Mouse (Mus musculus) c-Kit-positive CD71-negative TER-119-negative erythroid progenitor cells, embryonic 14.5 days (primary cell): Measurements from ENCODE around the gene Cntn5.

Experiments
- DNase-seq: peaks from one replicate; pipeline ENCODE4 v3.0.0-alpha.2; 2013; ENCODE audit warnings: low read depth

Cntn5 gene

DNA sequence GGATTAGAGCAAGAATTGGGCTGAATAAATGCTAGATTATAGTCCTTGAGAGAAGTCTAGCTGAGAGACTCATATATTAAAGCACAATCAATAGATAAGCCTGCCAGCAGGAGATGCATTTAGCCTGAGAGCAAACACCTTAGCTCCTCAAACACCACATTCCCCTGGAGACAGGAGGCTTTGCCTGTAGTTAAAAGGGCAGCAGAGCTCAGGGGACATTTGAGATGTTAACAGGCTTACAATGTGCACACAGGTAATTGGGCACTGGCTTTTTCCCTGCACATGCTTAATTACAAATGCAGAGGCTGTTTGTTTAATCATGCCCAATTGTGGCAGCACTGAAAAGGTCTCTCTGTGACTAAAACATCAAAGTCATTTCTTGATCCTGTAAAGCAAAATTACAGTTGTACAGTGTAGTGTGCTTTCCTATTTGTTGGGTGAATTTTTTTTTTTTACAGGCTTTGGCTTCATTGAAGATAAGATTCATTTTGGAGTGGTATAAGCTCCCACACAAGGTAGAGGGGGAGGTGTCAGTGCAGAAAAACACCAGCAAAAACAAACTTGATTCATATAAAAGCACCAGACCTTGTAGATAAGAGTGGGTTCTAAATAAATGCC, 457.2 kb downstream of the Cntn5 start:
- no peak for DNase-seq

- DNase-seq = no peak
Measured at GRCm38 (mm10) chr9:10412075-10412474, 492.5 kb downstream of the Cntn5 start.

DNA sequence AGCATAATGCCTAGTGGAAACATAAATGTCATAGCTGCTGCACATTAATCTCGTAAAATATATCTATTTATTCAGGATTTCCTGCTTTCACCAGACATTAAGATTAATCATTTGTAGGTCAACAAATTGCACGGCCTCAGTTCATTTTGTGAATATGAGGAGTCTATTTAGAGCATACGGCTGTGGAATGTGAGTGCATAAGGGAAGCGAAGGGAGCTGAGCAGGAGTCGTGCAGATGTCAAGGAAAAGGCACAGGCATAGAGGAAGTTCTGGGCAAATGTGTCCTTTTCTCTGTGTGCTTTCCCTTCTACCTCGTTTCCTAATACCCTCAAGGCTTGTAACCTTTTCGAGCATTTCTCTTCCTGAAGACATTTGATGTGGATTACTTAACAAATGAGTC, 504.5 kb downstream of the Cntn5 start:
- DNase-seq = no peak

- DNase-seq = no peak
Measured at GRCm38 (mm10) chr9:10389863-10390262, 514.7 kb downstream of the Cntn5 start.

- no peak for DNase-seq
Measured at GRCm38 (mm10) chr9:10384455-10384854, 520.1 kb downstream of the Cntn5 start.

GRCm38 (mm10) chr9:10383140-10383539, 521.4 kb downstream of the Cntn5 start:
- DNase-seq = no peak

DNA sequence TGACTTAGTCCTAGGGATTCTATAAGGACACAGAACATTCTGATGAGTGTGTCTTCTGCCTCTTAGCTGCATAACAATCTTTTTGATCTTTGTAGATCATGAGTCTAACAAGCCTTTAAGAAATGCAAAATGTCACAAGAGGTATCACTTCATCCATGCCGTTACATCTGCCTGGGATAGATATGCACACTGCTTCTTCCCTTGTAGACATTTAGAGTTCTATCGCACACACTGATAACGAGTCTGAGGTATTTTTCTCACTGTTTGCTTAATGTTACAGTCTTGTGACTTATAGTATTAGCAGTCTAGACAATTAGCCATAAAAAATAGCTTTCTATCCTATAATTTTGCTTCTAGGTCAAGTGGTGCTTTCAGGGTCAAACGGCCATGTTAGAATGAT, 522.9 kb downstream of the Cntn5 start:
- no peak for DNase-seq

- DNase-seq = no peak
Measured at GRCm38 (mm10) chr9:10376261-10376660, 528.3 kb downstream of the Cntn5 start.

DNA sequence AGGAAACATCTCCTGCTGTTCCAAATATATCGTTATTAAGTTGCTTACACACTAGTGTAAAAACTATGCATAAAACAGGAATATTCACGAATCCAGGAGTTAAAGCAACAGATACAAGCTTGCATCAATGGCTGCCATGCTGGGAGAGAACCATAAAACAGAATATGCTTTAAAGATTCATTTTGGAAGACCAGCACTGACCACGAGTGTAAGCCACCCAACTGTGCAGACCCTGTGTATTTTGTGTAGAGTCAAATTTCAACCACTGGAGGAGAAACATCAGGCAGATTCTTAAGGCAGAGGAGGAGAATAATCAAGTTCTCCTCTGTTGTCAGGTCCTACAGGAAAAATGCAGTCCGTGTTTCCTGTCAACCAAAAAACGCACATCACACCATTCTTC, 535.6 kb downstream of the Cntn5 start:
- DNase-seq = no peak

GRCm38 (mm10) chr9:10368410-10368809, 536.2 kb downstream of the Cntn5 start:
- no peak for DNase-seq

DNA sequence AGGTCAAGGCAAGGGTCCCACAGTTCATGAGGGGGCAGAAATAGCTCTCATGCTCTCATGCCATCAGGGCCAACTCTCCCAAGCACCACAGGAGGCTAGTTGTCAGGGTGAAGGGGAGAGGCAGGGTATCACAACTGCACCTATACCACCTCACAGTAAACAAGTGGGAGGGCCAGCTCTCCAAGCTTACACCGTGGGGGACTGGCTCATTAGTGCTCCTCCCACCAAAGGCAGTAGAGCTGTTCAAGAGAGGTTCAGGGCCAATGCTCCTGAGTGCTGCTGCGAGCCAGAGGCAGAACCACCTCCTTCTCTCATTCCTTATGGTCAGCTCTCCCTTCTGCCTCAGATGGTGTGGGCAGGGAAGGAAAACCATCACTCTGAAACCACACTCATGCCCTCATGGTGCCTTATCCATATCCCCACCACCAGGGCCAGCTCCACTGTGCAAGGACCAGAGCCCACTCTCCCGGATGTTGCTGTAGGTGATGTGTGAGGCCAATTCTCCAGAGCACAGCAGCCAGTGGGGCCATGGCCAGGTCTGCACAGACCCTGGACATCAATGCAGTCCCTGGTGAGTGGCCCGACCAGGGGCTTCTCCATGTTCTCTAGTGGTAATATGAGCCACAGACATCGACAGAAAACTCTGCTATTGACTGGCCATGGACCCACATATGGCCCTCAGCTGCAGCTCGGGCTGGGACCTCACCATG, 538.2 kb downstream of the Cntn5 start:
- DNase-seq = no peak

DNA sequence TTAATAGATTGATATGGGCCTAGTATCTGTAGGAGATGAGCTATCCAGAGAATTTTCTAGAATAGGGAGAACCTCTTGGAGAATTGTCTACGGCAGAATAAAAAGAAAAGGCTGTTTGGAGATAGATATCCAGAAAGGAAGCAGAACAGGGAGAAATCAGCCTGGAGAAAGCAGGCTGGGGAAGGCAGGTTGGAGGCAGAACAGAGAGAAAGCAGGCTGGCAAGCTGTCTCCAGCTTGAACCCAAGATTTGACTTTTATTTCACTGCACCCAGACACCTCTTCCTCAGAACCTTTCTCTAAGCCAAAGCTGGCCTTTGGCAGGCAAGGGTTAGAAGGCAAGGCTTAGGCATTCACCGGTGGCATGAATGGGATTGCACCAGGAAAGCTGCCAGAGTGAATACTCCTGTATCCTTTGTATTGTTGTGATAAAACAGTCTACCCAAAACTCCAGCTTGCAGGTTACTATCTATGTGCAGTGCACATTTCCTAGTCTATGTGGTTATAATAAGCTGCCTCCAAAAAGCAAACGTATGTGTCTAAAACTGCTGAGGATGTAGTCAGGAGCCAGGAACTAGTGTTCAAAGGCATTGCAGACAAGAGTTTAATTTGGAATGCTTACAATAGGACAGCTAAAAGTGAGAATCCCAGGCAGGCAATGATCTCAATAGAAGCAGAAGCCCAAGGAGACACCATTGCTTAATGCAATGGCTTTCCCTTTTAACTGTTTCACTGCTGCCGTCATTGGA, 553.5 kb downstream of the Cntn5 start:
- DNase-seq = no peak

DNA sequence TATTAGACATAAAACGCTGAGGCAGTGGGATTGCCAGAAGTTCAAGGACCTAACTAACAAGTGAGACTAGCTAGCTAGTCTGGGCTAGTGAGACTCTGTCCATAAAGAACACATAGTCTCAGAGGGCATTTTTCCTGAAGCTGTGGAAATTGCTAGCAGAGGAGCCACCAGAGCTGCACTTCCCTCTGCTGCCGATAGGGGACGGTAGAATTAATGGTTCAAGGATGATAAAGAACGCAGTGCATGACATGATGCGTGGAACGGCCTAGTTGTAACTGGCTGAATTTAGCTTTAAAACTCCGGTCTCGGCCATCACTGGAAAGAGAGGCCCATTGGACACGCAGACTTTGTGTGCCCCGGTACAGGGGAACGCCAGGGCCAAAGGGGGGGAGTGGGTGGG, 555.8 kb downstream of the Cntn5 start:
- DNase-seq = no peak

- DNase-seq = no peak
Measured at GRCm38 (mm10) chr9:10348222-10348621, 556.4 kb downstream of the Cntn5 start.

- no peak for DNase-seq
Measured at GRCm38 (mm10) chr9:10340751-10341150, 563.8 kb downstream of the Cntn5 start.

- DNase-seq = no peak
Measured at GRCm38 (mm10) chr9:10339716-10340115, 564.9 kb downstream of the Cntn5 start.

DNA sequence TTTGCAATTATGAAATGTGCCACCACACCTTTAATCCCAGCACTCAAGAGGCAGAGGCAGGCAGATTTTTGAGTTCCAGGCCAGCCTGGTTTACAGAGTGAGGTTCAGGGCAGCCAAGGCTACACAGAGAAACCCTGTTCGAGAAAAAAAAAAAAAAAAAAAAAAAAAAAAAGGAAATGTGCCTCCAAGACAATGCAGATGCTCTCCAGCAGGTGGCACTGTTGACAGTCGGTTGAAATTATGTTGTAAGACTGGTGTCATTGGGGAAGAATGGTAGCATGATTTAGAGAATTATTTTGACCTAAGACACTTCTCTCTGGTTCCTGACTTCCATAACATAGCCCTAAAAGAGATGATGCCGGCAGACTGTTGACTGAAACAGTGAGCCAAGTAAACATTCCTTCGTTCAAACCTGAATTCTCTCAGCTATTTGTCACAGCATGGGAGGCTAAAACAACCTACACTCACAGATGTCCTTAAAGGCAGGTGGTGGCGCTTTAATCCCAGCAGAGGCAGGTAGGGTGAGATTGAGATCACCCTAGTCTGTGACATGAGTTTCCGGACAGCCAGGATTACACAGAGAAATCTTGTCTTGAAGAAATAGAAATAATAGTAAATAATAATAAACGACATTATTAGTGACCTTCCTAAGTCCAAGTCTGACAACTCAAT, 579.7 kb downstream of the Cntn5 start:
- peak; percentile 18 for DNase-seq

DNA sequence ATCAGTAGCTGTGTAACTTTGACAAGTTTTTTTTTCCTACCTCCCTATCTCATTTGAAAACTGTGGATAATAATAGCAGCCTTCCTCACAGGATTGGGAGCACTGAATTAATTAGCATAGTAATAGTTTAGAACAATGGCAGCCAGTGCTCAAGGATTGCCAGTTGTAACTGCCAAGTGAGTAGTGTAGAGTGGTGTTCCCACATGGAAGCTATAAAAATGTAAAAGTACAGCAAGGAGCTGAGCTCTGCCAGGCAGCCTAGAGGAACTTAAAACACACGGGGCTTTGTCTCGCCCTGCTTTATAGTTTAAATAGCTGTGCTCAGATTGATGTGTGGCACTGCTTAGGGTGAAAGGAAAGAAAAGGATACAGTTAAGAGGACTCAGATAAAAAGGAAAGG, 635.2 kb downstream of the Cntn5 start:
- DNase-seq = no peak

DNA sequence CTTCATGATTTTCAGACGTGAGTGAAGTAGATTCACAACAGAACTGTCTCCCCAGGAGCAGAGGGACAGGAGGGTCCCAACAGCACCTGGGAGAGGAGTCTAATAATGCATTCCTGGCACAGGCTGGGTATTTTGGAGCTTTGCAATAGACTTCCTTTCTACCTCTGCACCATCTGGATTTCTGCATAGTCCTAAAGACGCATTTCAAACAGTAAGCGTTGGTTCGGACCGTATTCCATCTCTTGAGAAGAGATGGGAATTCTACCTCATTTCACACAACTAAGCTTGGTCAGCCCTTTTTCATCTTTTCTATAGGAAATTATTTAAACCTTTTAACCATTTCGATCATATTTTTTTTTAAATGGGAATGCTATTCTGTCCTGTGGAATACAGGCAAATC, 635.7 kb downstream of the Cntn5 start:
- DNase-seq = no peak

- no peak for DNase-seq
Measured at GRCm38 (mm10) chr9:10265616-10266015, 639.0 kb downstream of the Cntn5 start.

DNA sequence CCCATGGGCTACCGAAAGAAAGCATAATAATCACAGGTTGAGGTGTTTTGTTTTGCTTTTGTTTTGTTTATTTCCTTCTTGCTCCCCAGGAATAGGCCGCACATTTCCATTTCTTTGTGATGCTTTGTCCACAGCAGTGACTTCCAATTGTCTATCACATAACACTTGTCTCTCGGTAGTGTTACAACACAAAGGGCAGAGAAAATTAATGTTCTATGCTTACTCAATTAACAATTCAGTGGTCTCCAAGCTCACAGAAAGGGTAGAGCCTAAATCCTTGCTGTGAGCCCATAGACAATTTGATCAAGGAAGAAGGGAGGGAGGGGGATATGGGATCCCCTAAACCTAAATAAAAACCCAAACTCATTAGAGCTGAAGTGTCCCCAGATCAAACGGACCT, 671.2 kb downstream of the Cntn5 start:
- DNase-seq = no peak

- DNase-seq = no peak
Measured at GRCm38 (mm10) chr9:10232066-10232465, 672.5 kb downstream of the Cntn5 start.

DNA sequence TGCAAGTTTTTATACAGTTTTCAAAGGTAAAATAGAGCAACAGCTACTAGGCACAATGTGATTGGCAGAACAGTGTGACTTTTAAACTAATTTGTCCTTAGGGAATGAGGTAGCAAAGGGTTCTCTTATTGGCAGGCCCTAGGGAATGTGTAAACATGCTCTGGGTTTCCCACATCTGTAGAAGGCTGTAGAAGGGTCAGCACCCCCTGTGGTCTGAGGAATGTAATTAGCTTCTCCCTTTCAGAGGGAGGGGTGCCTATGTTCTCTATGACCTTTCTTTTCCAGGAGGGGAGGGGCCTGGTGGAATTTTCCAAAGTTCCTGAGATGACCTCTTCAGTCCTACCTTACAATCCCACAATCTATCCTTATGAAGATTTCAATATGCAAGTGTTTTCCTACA, 673.6 kb downstream of the Cntn5 start:
- DNase-seq = no peak
